Mouse (Mus musculus) cerebellum, adult 2 months (tissue): ENCODE measurements around the gene Dock1. TPM values are rescaled to one million over a fixed set of nuclear protein-coding genes. Genes with fewer than 3 reads are reported as not detected.

Experiments
- DNase-seq, 2 experiments: peaks; one replicate each; pipeline ENCODE4 v3.0.0; 2021
- H3K27ac ChIP-seq: fragments of 200-500 bp; 2 replicates; pipeline ENCODE4 v1.5.1; 2012; ENCODE audit warnings: low read length, control low read depth, inconsistent platforms; ENCODE audit not compliant: insufficient read depth
- H3K27me3 ChIP-seq: fragments of 200-500 bp; 2 replicates; pipeline ENCODE4 v1.6.1; 2012; ENCODE audit warnings: inconsistent platforms, mild to moderate bottlenecking, low read length, moderate library complexity; ENCODE audit not compliant: control insufficient read depth, insufficient read depth
- H3K4me1 ChIP-seq: fragments of 200-500 bp; 2 replicates; pipeline ENCODE4 v1.6.1; 2011; ENCODE audit warnings: low read length; ENCODE audit not compliant: control insufficient read depth, insufficient read depth
- H3K4me3 ChIP-seq: fragments of 200-500 bp; replicated peaks from 2 replicates; pipeline ENCODE3; 2011; ENCODE audit warnings: mild to moderate bottlenecking, low read depth, low read length, control low read depth; ENCODE audit not compliant: insufficient read depth
- CTCF ChIP-seq: fragments of 200-500 bp; IDR thresholded peaks from 2 replicates; pipeline ENCODE4 v1.5.1; 2011; ENCODE audit warnings: low read depth, mild to moderate bottlenecking, control low read depth, low read length, moderate library complexity, borderline replicate concordance; ENCODE audit not compliant: insufficient read depth
- POLR2A ChIP-seq: fragments of 200-500 bp; IDR thresholded peaks from 2 replicates; pipeline ENCODE4 v1.6.1; 2011; ENCODE audit warnings: low read length, control low read depth, borderline replicate concordance; ENCODE audit not compliant: insufficient read depth
- WGBS: fragments of 180-500 bp; shearing (Covaris S2); methylation state at CpG from one replicate; pipeline ENCODE4 v1.1.7; 2018; 5-methylcytosine and 5-hydroxymethylcytosine counted together
- polyA plus RNA-seq: library from polyadenylated mRNA; depleted of rRNA; stranded (reverse); fragments of >200 nt; gene quantifications from 2 replicates; pipeline ENCODE4 v1.2.3, GENCODE M21; 2012

Dock1 gene
- polyA plus RNA-seq, 1 experiment: 16.9 TPM

- no peaks in the 10 kb centered on the region; the same call in 1 of the 2 replicates for H3K27me3 ChIP-seq
- no peaks in the 10 kb centered on the region for H3K4me1 ChIP-seq
- no peak overlapping the region for H3K4me3 ChIP-seq
- no peak for TF ChIP-seq POLR2A
- TF ChIP-seq CTCF: no peak
- DNase-seq: no peak
- H3K27ac ChIP-seq: no peak overlapping the region
These were observed 533.5 kb downstream of the Dock1 start for GRCm38 (mm10) chr7:135203920-135204319.

DNA sequence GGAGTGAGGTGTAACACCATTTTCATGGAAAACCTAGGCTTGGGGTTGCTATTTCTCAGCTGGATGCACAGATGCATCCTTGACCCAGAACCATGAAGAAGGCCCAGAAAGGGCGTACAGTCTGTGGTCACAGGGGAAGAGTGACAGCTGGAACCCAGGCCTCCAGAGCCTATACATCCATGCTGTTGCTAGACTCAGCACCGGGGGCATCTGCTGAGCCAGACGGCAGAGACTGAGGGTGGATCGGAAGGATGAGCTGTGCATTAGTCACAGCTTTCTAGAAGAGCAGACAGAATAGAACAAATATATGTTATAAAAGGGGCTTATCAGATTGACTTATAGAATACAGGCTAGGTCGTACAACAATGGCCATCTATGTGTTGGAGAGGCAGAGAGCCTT, 534.7 kb downstream of the Dock1 start:
- no peaks in the 10 kb centered on the region; the same call in 1 of the 2 replicates for H3K27me3 ChIP-seq
- 72% methylated on average over 5 of the region's 5 CpGs for WGBS
- TF ChIP-seq POLR2A (no peak), CTCF (no peak)
- no peaks in the 10 kb centered on the region for H3K4me1 ChIP-seq
- no peak for DNase-seq
- H3K27ac ChIP-seq: no peak overlapping the region
- no peak overlapping the region for H3K4me3 ChIP-seq

DNA sequence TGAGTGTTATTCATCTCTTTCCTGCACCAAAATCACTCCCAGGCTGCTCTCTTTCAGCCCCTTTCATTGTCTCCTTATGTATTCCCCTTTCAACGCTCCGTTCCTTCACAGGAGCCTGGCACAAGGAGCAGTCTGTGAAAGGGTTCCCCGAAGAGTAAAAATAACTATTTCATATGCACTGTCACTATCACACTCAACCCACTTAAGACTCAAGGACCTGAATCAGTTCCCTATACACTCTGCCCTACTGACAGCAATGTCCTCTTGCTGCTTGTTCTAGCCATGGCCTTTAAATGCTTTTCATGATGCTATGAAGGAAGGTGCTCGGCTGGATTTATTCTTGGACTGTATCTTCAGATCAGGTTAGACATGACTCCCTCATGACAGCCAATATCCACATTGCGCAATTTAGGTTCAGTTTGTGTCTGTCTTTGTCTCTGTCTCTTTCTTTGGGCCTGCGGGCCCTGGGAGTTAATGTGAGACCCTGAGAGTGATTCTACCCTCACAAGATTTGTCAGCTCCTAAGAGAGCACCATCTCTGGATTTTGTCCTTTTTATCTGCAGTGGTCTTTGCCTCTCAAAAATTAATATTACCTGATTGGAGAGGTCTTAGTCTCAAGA, 538.6 kb downstream of the Dock1 start:
- Histone ChIP-seq H3K4me1 (no peaks in the 10 kb centered on the region), H3K4me3 (no peak overlapping the region), H3K27me3 (no peaks in the 10 kb centered on the region; the same call in 1 of the 2 replicates), H3K27ac (no peak overlapping the region)
- WGBS: 91% methylated on average over 6 of the region's 6 CpGs
- no peak for DNase-seq
- TF ChIP-seq CTCF (no peak), POLR2A (no peak)

- Histone ChIP-seq H3K27ac (no peak overlapping the region), H3K27me3 (no peaks in the 10 kb centered on the region; the same call in 1 of the 2 replicates), H3K4me3 (no peak overlapping the region), H3K4me1 (no peaks in the 10 kb centered on the region)
- DNase-seq: no peak
- TF ChIP-seq CTCF: no peak
- no peak for TF ChIP-seq POLR2A
These were observed 539.8 kb downstream of the Dock1 start for GRCm38 (mm10) chr7:135210296-135210695.

GRCm38 (mm10) chr7:135210831-135211230, 540.4 kb downstream of the Dock1 start:
- Histone ChIP-seq H3K27me3 (no peaks in the 10 kb centered on the region; the same call in 1 of the 2 replicates), H3K4me1 (no peaks in the 10 kb centered on the region), H3K4me3 (no peak overlapping the region), H3K27ac (no peak overlapping the region)
- 69% methylated on average over 2 of the region's 2 CpGs for WGBS
- DNase-seq: no peak
- TF ChIP-seq POLR2A (no peak), CTCF (no peak)

- no peaks in the 10 kb centered on the region; the same call in 1 of the 2 replicates for H3K27me3 ChIP-seq
- H3K27ac ChIP-seq: no peak overlapping the region
- no peak overlapping the region for H3K4me3 ChIP-seq
- no peak for DNase-seq
- 45% methylated on average over 2 of the region's 2 CpGs for WGBS
- no peak for TF ChIP-seq POLR2A
- H3K4me1 ChIP-seq: no peaks in the 10 kb centered on the region
These were observed 542.1 kb downstream of the Dock1 start for GRCm38 (mm10) chr7:135212505-135212904.

GRCm38 (mm10) chr7:135221475-135221874, 551.0 kb downstream of the Dock1 start:
- H3K27me3 ChIP-seq: no peaks in the 10 kb centered on the region
- no peak for TF ChIP-seq CTCF
- TF ChIP-seq POLR2A: no peak
- no peak overlapping the region for H3K27ac ChIP-seq
- H3K4me1 ChIP-seq: no peaks in the 10 kb centered on the region
- no peak overlapping the region for H3K4me3 ChIP-seq
- DNase-seq: no peak
- WGBS: 92% methylated on average over 2 of the region's 2 CpGs
